Comparison of ENCODE assay signal across 10 mouse cellular contexts in the genomic region with DNA sequence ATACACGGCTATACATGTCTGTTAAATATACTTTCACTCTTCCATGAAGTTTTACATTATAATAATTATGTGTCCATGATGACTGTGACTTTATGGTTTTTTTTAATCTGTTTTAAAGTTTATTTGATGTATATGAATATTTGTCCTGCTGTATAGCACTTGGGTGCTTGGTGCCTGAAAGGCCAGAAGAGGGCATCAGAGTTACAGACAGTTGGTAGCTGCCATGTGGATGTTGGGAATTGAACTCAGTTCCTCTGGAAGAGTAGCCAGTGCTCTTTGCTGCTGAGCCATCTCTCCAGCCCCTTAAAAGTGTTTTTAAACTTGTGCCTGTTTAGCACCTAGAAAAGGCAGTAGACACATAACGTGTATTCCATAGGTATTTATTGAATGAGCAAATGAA. TPM values are rescaled to one million over a fixed set of nuclear protein-coding genes. Genes with fewer than 3 reads are reported as not detected.
A peak's percentile ranks its signal among the peaks of the same experiment; 100 is the strongest.
DNase-seq lines count a peak whose midpoint lies in the region; ATAC-seq and TF ChIP-seq lines count a peak whose summit lies in the region.
"Had no signal": no experiment of that assay in that cellular context is flagged by ENCODE, and none has a peak within 500 bp of the region (broad histone marks: within the 10 kb centered on the region; RNA-seq: fewer than 3 reads in every experiment).

No protein-coding gene starts in this region.

- H3K9me3 ChIP-seq in intestine, postnatal 0 days (ENCODE audit: control insufficient read depth), result no peaks in the 10 kb centered on the region
- H3K9me3 ChIP-seq in intestine, embryonic 15.5 days, result no peaks in the 10 kb centered on the region
- no peaks in the 10 kb centered on the region for H3K9me3 ChIP-seq in CH12.LX (replicated peaks; ENCODE audit: low read length)
- H3K9me3 ChIP-seq in embryonic facial prominence, embryonic 14.5 days (ENCODE audit: control insufficient read depth, low read length), result no peaks in the 10 kb centered on the region
- H3K9me3 ChIP-seq: forebrain, embryonic 10.5 days; megakaryocyte, embryonic 14.5 days had no signal

- H3K79me2 ChIP-seq in CH12.LX (replicated peaks; ENCODE audit: control insufficient read depth, extremely low read depth, insufficient read depth, poor library complexity, severe bottlenecking), result no peaks in the 10 kb centered on the region

- H3K36me3 ChIP-seq in intestine, postnatal 0 days (ENCODE audit: control insufficient read depth, insufficient read depth), result no peaks in the 10 kb centered on the region
- H3K36me3 ChIP-seq in intestine, embryonic 15.5 days, result no peaks in the 10 kb centered on the region
- H3K36me3 ChIP-seq in CH12.LX (replicated peaks in 1 of 2; ENCODE audit: control insufficient read depth in 1 of 2, insufficient read depth in 1 of 2, low read length in 1 of 2), result no peaks in the 10 kb centered on the region
- H3K36me3 ChIP-seq in embryonic facial prominence, embryonic 14.5 days (ENCODE audit: control insufficient read depth, insufficient read depth, low read length), result no peaks in the 10 kb centered on the region
- H3K36me3 ChIP-seq: forebrain, embryonic 10.5 days had no signal

- dilution Hi-C loops in CH12.LX (cut with MboI; ENCODE audit: extremely low pct_ligation_motif_present, extremely low pct_unique_long_range_greater_than_20kb, low sequenced_read_pairs), result no loop called here

- in situ Hi-C loops in CH12.LX (cut with MboI; ENCODE audit: low pct_ligation_motif_present, low pct_unique_long_range_greater_than_20kb, low sequenced_read_pairs), result loop anchor here (10.0 to 25.0 kb wide), 3 partner anchors 98 to 391 kb away; a partner anchor contains a TSS

- H3K4me3 ChIP-seq in intestine, postnatal 0 days (ENCODE audit: low read depth, low read length), result no peak overlapping the region
- no peak overlapping the region for H3K4me3 ChIP-seq in intestine, embryonic 15.5 days (replicated peaks)
- H3K4me3 ChIP-seq in CH12.LX (replicated peaks in 1 of 3; ENCODE audit: low read depth in 2 of 3, low read length in 2 of 3, poor library complexity in 1 of 3), result no peak overlapping the region
- no peak overlapping the region for H3K4me3 ChIP-seq in embryonic facial prominence, embryonic 14.5 days (ENCODE audit: low read depth, low read length)
- H3K4me3 ChIP-seq: forebrain, embryonic 10.5 days; megakaryocyte, embryonic 14.5 days had no signal

- TF ChIP-seq EP300 in CH12.LX (IDR thresholded peaks at IDR 0.05; ENCODE audit: low read length), result no peak

- no peak for TF ChIP-seq POLR2A in CH12.LX (IDR thresholded peaks at IDR 0.05; ENCODE audit: low read depth, low read length)

- no peaks in the 10 kb centered on the region for H3K4me1 ChIP-seq in intestine, postnatal 0 days (replicated peaks; ENCODE audit: control insufficient read depth, insufficient read depth, low read length)
- no peaks in the 10 kb centered on the region for H3K4me1 ChIP-seq in intestine, embryonic 15.5 days (replicated peaks)
- no peaks in the 10 kb centered on the region for H3K4me1 ChIP-seq in CH12.LX (ENCODE audit: control insufficient read depth in 1 of 2, insufficient read depth in 2 of 2)
- H3K4me1 ChIP-seq in embryonic facial prominence, embryonic 14.5 days (ENCODE audit: control insufficient read depth, insufficient read depth, low read length), result no peaks in the 10 kb centered on the region
- H3K4me1 ChIP-seq: megakaryocyte, embryonic 14.5 days had no signal

- H3K27me3 ChIP-seq in intestine, postnatal 0 days (replicated peaks; ENCODE audit: control insufficient read depth, insufficient read depth, low read length), result no peaks in the 10 kb centered on the region
- H3K27me3 ChIP-seq in intestine, embryonic 15.5 days (replicated peaks), result no peaks in the 10 kb centered on the region
- H3K27me3 ChIP-seq in CH12.LX (replicated peaks), result no peaks in the 10 kb centered on the region
- no peaks in the 10 kb centered on the region for H3K27me3 ChIP-seq in embryonic facial prominence, embryonic 14.5 days (replicated peaks; ENCODE audit: control insufficient read depth, insufficient read depth, low read length)

- peak; percentile 77 for TF ChIP-seq RAD21 in CH12.LX (IDR thresholded peaks at IDR 0.05; ENCODE audit: low read depth, low read length)

- ATAC-seq in intestine, postnatal 0 days, result no peak; the same call in 1 of the 2 replicates
- no peak for ATAC-seq in intestine, embryonic 15.5 days
- ATAC-seq in embryonic facial prominence, embryonic 14.5 days (ENCODE audit: low read depth), result no peak

- no peak overlapping the region for H3K9ac ChIP-seq in intestine, postnatal 0 days (ENCODE audit: low read depth, low read length)
- no peak overlapping the region for H3K9ac ChIP-seq in intestine, embryonic 15.5 days
- no peak overlapping the region for H3K9ac ChIP-seq in CH12.LX (ENCODE audit: insufficient read depth, low read depth)
- H3K9ac ChIP-seq in embryonic facial prominence, embryonic 14.5 days (ENCODE audit: low read depth, low read length), result no peak overlapping the region

- no peak overlapping the region for H3K27ac ChIP-seq in intestine, postnatal 0 days (ENCODE audit: low read depth, low read length)
- H3K27ac ChIP-seq in intestine, embryonic 15.5 days, result no peak overlapping the region
- H3K27ac ChIP-seq in CH12.LX (ENCODE audit: insufficient read depth, low read depth), result no peak overlapping the region
- no peak overlapping the region for H3K27ac ChIP-seq in embryonic facial prominence, embryonic 14.5 days (replicated peaks; ENCODE audit: low read depth, low read length)
- H3K27ac ChIP-seq: forebrain, embryonic 10.5 days had no signal

- WGBS in intestine, postnatal 0 days, result 80% methylated on average over 2 of the region's 2 CpGs
- 73% methylated on average over 2 of the region's 2 CpGs for WGBS in intestine, embryonic 15.5 days
- WGBS in embryonic facial prominence, embryonic 14.5 days, result 77% methylated on average over 2 of the region's 2 CpGs

- peak; percentile 85 for TF ChIP-seq CTCF in intestine, postnatal 0 days (IDR thresholded peaks at IDR 0.05; ENCODE audit: low read depth)
- peak; percentile 29 to 79; a peak in 3 of 4 replicates for TF ChIP-seq CTCF in CH12.LX (conservative IDR thresholded peaks at IDR 0.05 in 1 of 2, IDR thresholded peaks at IDR 0.05 in 1 of 2; ENCODE audit: low read depth in 2 of 2, low read length in 2 of 2)

- DNase-seq in 416B (ENCODE audit: low read depth) (peak; percentile 77), CH12.LX (ENCODE audit: extremely low read depth) (peak; percentile 43)
- DNase-seq in embryonic facial prominence, embryonic 14.5 days (ENCODE audit: low spot score), result peak; percentile 25
- no peak for DNase-seq in natural killer cell, adult 2 months (ENCODE audit: low spot score in 2 of 2)
- no peak for DNase-seq in testis, postnatal 14 days (ENCODE audit: low spot score)
- DNase-seq in spleen, adult 12 weeks (ENCODE audit: low spot score), result no peak

- no peak overlapping the region for H3K4me2 ChIP-seq in intestine, postnatal 0 days (replicated peaks; ENCODE audit: low read depth)
- no peak overlapping the region for H3K4me2 ChIP-seq in intestine, embryonic 15.5 days (replicated peaks)
- no peak overlapping the region for H3K4me2 ChIP-seq in CH12.LX (ENCODE audit: insufficient read depth, low read depth, poor library complexity, severe bottlenecking)
- no peak overlapping the region for H3K4me2 ChIP-seq in embryonic facial prominence, embryonic 14.5 days (ENCODE audit: low read depth, low read length)

TF ChIP-seq in CH12.LX, 34 proteins besides CTCF, POLR2A, EP300 and RAD21:
- peak; percentile 92 for TF ChIP-seq MYC (IDR thresholded peaks at IDR 0.05; ENCODE audit: low read depth, low read length)
- TF ChIP-seq MAX (IDR thresholded peaks at IDR 0.05; ENCODE audit: low read length), result peak; percentile 60; the same call in 1 of the 2 replicates
- peak; percentile 38; the same call in 1 of the 2 replicates for TF ChIP-seq ZC3H11A (IDR thresholded peaks at IDR 0.05; ENCODE audit: low read depth, low read length)
- TF ChIP-seq ZKSCAN1 (IDR thresholded peaks at IDR 0.05; ENCODE audit: borderline replicate concordance, low read depth, low read length), result no peak
- peak; percentile 78 for TF ChIP-seq SMC3 (IDR thresholded peaks at IDR 0.05; ENCODE audit: low read depth, low read length)

RNA-seq across cellular contexts. Expression of a gene that starts 21.4 kb away (rescaled TPM):
- polyA plus RNA-seq in intestine, postnatal 0 days (2015; fragmentation: Nextera tagmentation; extraction: Ambion mirVana), result 14.5 and 17.3 TPM in 2 replicates
- polyA plus RNA-seq in intestine, embryonic 15.5 days (2015; fragmentation: Nextera tagmentation; extraction: Ambion mirVana), result 35.7 and 37.6 TPM in 2 replicates
- 3.7 and 3.9 TPM in 2 replicates for total RNA-seq in CH12.LX (2012; rRNA removed)
- total RNA-seq in CH12.LX (2014; rRNA removed), result 4.8 and 4.9 TPM in 2 replicates
- polyA plus RNA-seq in CH12.LX (2012; ENCODE audit: insufficient read length, low read depth), result 6.1 and 7.5 TPM in 2 replicates
- 36.6 and 39.4 TPM in 2 replicates for polyA plus RNA-seq in embryonic facial prominence, embryonic 14.5 days (2014; fragmentation: Nextera tagmentation; extraction: Ambion mirVana)

Comparison
In these comparisons a context has a peak if more than half of its experiments do, and no peak if none do; other contexts are left out.
1. DNase-seq: peak in 416B (single experiment), CH12.LX (single experiment) and embryonic facial prominence, embryonic 14.5 days (single experiment); none in natural killer cell, adult 2 months (0 of 2), testis, postnatal 14 days (single experiment) and spleen, adult 12 weeks (single experiment).